21 mouse cellular contexts compared by ENCODE assay signal in the genomic region with DNA sequence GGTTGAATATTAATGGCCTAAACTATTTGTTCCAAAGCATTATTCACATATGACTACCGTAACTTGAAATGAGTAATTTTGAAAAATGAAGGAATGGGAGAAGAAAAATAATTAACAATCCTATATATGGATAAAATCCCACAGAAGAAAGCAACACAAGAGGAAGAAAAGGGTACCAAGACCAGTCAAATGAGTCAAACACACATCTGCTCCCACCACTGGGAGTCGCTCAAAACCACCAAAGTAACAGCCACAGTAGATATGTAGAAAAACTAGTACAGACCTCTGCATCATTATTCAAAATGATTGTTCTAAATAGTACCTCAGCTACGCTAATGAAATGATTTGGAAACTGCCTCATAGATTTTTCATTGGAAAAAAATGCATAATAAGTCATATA. TPM values are rescaled to one million over a fixed set of nuclear protein-coding genes. Genes with fewer than 3 reads are reported as not detected.
"Had no signal": no experiment of that assay in that cellular context is flagged by ENCODE, and none has a peak within 500 bp of the region (broad histone marks: within the 10 kb centered on the region; RNA-seq: fewer than 3 reads in every experiment).

No protein-coding gene starts in this region.

- H3K9ac ChIP-seq: kidney, embryonic 15.5 days; limb, embryonic 13.5 days; liver, embryonic 14.5 days; neural tube, embryonic 13.5 days had no signal

- H3K4me1 ChIP-seq: kidney, embryonic 15.5 days; limb, embryonic 13.5 days; midbrain, embryonic 10.5 days; neural tube, embryonic 13.5 days had no signal

- DNase-seq: kidney, adult 2 months; kidney, postnatal 14 days; layer of hippocampus, adult 9-11 months; layer of hippocampus, postnatal 36 days; lung, adult 18-20 months; lung, postnatal 10 days; lung, postnatal 4 days; midbrain, embryonic 14.5 days; retina, postnatal 1 day; right cerebral cortex, postnatal 4 days; spleen, adult 18-20 months; thymus, adult 2 months; thymus, postnatal 25 days had no signal

- H3K27ac ChIP-seq: kidney, embryonic 15.5 days; limb, embryonic 13.5 days; liver, embryonic 14.5 days; midbrain, embryonic 10.5 days; neural tube, embryonic 13.5 days had no signal

- H3K9me3 ChIP-seq: kidney, embryonic 15.5 days; limb, embryonic 13.5 days; midbrain, embryonic 10.5 days; neural tube, embryonic 13.5 days had no signal

- H3K36me3 ChIP-seq: kidney, embryonic 15.5 days; limb, embryonic 13.5 days; midbrain, embryonic 10.5 days; neural tube, embryonic 13.5 days had no signal

- H3K27me3 ChIP-seq: kidney, embryonic 15.5 days; limb, embryonic 13.5 days; neural tube, embryonic 13.5 days had no signal

- H3K4me2 ChIP-seq: kidney, embryonic 15.5 days; limb, embryonic 13.5 days; neural tube, embryonic 13.5 days had no signal

- H3K4me3 ChIP-seq: kidney, embryonic 15.5 days; limb, embryonic 13.5 days; midbrain, embryonic 10.5 days; neural tube, embryonic 13.5 days had no signal

RNA-seq across cellular contexts. Expression of gene Epha6, which starts 20.0 kb away (rescaled TPM):
- total RNA-seq: liver, adult 2 months had no signal
- polyA plus RNA-seq: large intestine, adult 2 months; liver, adult 2 months; liver, embryonic 14.5 days; thymus, adult 2 months; urinary bladder, adult 2 months had no signal
